Mouse (Mus musculus): ENCODE results near the gene Lhfpl5.

Lhfpl5 gene

DNA sequence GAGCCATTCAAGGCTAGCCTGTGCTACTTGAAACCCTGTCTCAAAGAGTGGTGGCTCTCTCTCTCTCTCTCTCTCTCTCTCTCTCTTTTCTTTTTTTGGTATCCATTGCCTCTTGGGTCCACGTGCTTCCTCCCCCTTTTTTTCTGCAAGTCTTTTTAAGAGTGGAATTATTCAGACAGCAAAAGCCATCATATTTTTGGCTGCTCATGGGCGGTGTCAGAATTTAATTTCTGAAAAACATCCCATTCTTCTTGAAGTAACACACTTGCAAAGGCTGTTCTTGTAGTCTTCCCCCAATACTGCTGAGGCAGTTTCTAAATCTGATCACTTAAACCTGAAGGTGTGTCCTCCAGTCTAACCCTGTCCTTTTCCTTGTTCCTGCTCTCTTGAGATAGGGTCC is 51.5 kb downstream of the Lhfpl5 start:
- DNase-seq (ENCODE audit: low read depth, low spot score): no peak

GRCm38 (mm10) chr17:28628248-28629124 is 53.0 kb downstream of the Lhfpl5 start:
- DNase-seq (ENCODE audit: low read depth, low spot score): no peak

DNA sequence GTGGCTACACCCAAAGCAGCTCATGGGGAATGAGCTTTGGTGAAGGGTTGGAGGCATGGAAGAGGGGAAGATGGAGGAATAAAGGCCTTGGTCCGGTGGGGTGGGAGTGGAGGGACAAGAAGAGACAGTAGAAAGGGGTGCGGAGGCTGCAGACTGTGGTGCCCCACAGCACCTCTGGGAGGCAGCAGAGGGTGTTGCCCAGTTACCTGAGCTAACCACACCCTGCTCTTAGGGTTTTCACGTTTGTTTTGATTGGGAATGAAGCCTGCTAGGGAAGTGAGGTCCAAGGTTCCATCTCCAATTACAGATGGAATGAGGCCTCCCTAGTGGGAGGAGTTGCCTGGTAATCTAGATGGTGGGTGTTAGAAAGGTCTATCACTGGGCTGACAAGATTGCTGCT is 53.7 kb downstream of the Lhfpl5 start:
- no peak for DNase-seq (ENCODE audit: low read depth, low spot score)

Measured in A20 (cell line).